Mouse (Mus musculus) kidney, embryonic 14.5 days (tissue): ENCODE measurements around the gene Cenps. TPM values are rescaled to one million over a fixed set of nuclear protein-coding genes. Genes with fewer than 3 reads are reported as not detected.
"Not testable (repeated sequence)": the region's sequence is repeated elsewhere in the genome, so short reads cannot be mapped to it uniquely, and the experiment has no call there.

ENCODE experiments used
- ATAC-seq: fragments of 200-750 bp; cut with Nextera tagmentation; 2 replicates; pipeline ENCODE4 v1.8.0; 2017; ENCODE audit warnings: moderate number of reproducible peaks, mild to moderate bottlenecking, moderate TSS enrichment, moderate library complexity; ENCODE audit not compliant: low FRiP score, low TSS enrichment
- H3K27ac ChIP-seq: fragments of 300-500 bp; sonication (generic); 2 replicates; pipeline ENCODE4 v1.5.1; 2014; ENCODE audit warnings: low read depth, mild to moderate bottlenecking, low read length, moderate library complexity, mixed read lengths
- H3K27me3 ChIP-seq: fragments of 300-500 bp; sonication (generic); 2 replicates; pipeline ENCODE4 v1.6.1; 2014; ENCODE audit warnings: mild to moderate bottlenecking, low read length; ENCODE audit not compliant: control insufficient read depth, insufficient read depth
- H3K36me3 ChIP-seq: fragments of 300-500 bp; sonication (generic); 2 replicates; pipeline ENCODE4 v1.6.1; 2014; ENCODE audit warnings: low read length, mixed read lengths; ENCODE audit not compliant: control insufficient read depth, insufficient read depth
- H3K4me1 ChIP-seq: fragments of 300-500 bp; sonication (generic); 2 replicates; pipeline ENCODE4 v1.6.1; 2014; ENCODE audit warnings: low read length, mixed read lengths; ENCODE audit not compliant: control insufficient read depth, insufficient read depth
- H3K4me2 ChIP-seq: fragments of 300-500 bp; sonication (generic); replicated peaks from 2 replicates; pipeline ENCODE4 v1.6.1; 2014; ENCODE audit warnings: low read depth, mild to moderate bottlenecking, low read length
- H3K4me3 ChIP-seq: fragments of 300-500 bp; sonication (generic); 2 replicates; pipeline ENCODE4 v1.5.1; 2014; ENCODE audit warnings: mild to moderate bottlenecking, low read length
- H3K9ac ChIP-seq: fragments of 300-500 bp; sonication (generic); 2 replicates; pipeline ENCODE4 v1.6.1; 2014; ENCODE audit warnings: low read depth, mild to moderate bottlenecking, low read length, moderate library complexity
- H3K9me3 ChIP-seq: fragments of 300-500 bp; sonication (generic); 2 replicates; pipeline ENCODE4 v1.6.1; 2016; ENCODE audit warnings: low read length; ENCODE audit not compliant: control insufficient read depth
- WGBS: fragments of 180-500 bp; shearing (Covaris S2); extraction: QIAGEN DNeasy Blood & Tissue Kit; methylation state at CpG from one replicate; pipeline ENCODE4 v1.1.7; 2014; 5-methylcytosine and 5-hydroxymethylcytosine counted together
- polyA plus RNA-seq: library from polyadenylated mRNA; unstranded; fragments of >200 nt; fragmentation: Nextera tagmentation; extraction: Ambion mirVana; gene quantifications from 2 replicates; pipeline ENCODE4 v1.2.1, GENCODE M21; 2014

The Cenps gene
- polyA plus RNA-seq, 1 experiment from 2014 or later, result 42.2 TPM

- Histone ChIP-seq H3K27ac (no peak overlapping the region), H3K4me3 (no peak overlapping the region), H3K4me1 (no peaks in the 10 kb centered on the region), H3K9ac (no peak overlapping the region), H3K36me3 (peaks cover 8% of the 10 kb centered on the region), H3K9me3 (no peaks in the 10 kb centered on the region), H3K27me3 (no peaks in the 10 kb centered on the region), H3K4me2 (no peak overlapping the region)
- 56% methylated on average over 5 of the region's 5 CpGs for WGBS
- no peak for ATAC-seq
Measured at GRCm38 (mm10) chr4:149123432-149123831, 14.0 kb downstream of the Cenps start.

- WGBS, result 90% methylated on average over 12 of the region's 12 CpGs
- H3K4me2 ChIP-seq, H3K9ac ChIP-seq, H3K9me3 ChIP-seq, H3K27me3 ChIP-seq, H3K36me3 ChIP-seq, H3K4me3 ChIP-seq, ATAC-seq, H3K4me1 ChIP-seq, H3K27ac ChIP-seq: not testable (repeated sequence)
Measured at GRCm38 (mm10) chr4:149119978-149120562, 17.4 kb downstream of the Cenps start.

DNA sequence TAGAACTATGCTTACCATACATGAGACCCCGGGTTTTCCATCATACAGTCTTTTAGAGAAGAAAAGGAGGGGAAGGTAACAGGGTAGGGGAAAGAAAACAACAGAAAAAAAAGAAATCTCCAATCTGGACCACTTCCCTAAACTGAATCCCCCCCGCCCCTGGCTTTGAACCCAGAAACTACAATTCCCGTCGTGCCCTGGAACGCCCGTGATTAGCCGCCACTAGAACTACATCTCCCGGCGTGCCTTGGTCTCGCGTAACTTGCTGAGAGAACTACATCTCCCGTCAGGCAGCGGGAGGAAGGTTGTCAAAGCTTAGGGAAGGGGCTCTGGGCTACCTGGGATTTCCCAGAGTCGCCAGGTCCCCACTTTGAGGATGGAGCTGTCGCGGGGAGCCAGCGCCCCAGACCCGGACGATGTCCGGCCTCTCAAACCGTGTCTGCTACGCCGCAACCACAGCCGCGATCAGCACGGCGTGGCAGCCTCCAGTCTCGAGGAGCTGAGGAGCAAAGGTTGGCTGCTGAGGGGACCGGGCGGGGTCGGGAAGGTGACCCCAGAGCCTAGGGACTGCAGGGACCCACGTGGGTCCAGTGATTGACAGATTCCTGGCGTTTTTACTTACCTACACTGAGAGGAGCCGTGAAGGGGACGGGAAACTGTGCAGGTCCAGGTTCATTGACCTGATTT lies 33.4 kb downstream of the Cenps start, which contains the start of gene Dffa:
Dffa (plus strand) TSS at position 272 of the 687 bp plus-strand sequence.
- Histone ChIP-seq H3K27me3 (no peaks in the 10 kb centered on the region), H3K27ac (no peak within 1 kb of the TSS), H3K4me2 (peak within 1 kb of the TSS; percentile 93), H3K4me1 (peaks cover 8% of the 10 kb centered on the region), H3K9ac (peak within 1 kb of the TSS; percentile 82), H3K9me3 (no peaks in the 10 kb centered on the region), H3K4me3 (peak within 1 kb of the TSS; percentile 87), H3K36me3 (peaks cover 6% of the 10 kb centered on the region)
- ATAC-seq, result peak; percentile 86
- WGBS, result under 1% methylated on average over 35 of the region's 35 CpGs

DNA sequence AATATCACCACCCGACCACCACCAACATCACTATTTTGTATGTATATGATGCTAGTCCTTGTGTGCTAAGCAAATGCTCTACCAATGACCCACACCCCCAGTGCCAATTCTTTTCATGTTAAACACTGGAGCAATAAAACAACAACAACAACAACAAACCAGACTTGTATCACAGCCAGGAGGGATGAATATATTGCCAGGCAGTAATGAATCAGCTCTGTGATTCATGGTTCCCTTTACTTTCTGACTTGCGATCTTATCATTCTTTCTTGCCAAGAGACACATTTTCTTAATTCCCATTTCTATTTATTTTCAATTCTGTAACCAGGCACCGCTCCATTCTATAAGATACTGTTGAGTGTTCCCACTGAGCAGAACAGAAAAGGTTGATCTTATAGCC lies 36.0 kb downstream of the Cenps start:
- Histone ChIP-seq H3K27ac (no peak overlapping the region), H3K4me3 (no peak overlapping the region), H3K36me3 (peaks cover 4% of the 10 kb centered on the region), H3K9me3 (no peaks in the 10 kb centered on the region), H3K4me1 (peaks cover 17% of the 10 kb centered on the region), H3K9ac (no peak overlapping the region), H3K27me3 (no peaks in the 10 kb centered on the region), H3K4me2 (no peak overlapping the region)
- no peak for ATAC-seq
- 82% methylated on average over 3 of the region's 3 CpGs for WGBS

DNA sequence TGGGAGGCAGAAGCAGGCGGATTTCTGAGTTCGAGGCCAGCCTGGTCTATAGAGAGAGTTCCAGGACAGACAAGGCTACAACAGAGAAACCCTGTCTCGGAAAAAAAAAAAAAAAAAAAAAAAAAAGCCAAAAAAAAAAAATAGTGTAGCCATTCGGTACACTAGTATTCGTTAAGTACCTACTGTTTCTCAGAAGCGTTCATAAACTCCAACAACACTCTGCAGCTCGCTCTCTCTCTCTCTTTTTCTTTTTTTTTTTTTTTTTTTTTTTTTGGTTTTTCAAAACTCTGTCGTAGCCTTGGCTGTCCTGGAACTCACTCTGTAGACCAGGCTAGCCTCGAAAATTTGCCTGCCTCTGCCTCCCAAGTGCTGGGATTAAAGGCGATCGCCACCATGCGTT lies 37.0 kb downstream of the Cenps start:
- peaks cover 17% of the 10 kb centered on the region for H3K4me1 ChIP-seq
- not testable (repeated sequence) for H3K9ac ChIP-seq, H3K4me2 ChIP-seq, H3K9me3 ChIP-seq, H3K27ac ChIP-seq, H3K4me3 ChIP-seq, H3K27me3 ChIP-seq, H3K36me3 ChIP-seq, ATAC-seq
- WGBS, result 87% methylated on average over 12 of the region's 12 CpGs

GRCm38 (mm10) chr4:149099369-149100017 lies 37.9 kb downstream of the Cenps start, which contains the start of gene Pex14:
Gene Pex14, minus strand, starts transcription at chr4:149099876.
- under 1% methylated on average over 42 of the region's 50 CpGs for WGBS
- H3K4me1 ChIP-seq, result peaks cover 11% of the 10 kb centered on the region
- no peaks in the 10 kb centered on the region for H3K9me3 ChIP-seq
- H3K4me2 ChIP-seq, result peak within 1 kb of the TSS; percentile 82
- H3K9ac ChIP-seq, result peak within 1 kb of the TSS; percentile 83
- 0 out of 2 replicates have a peak within 1 kb of the TSS, but pooled peaks have one; percentile 33 for H3K27ac ChIP-seq
- peak within 1 kb of the TSS; percentile 71 for H3K4me3 ChIP-seq
- H3K27me3 ChIP-seq, result no peaks in the 10 kb centered on the region
- peak; percentile 79 for ATAC-seq
- no peaks in the 10 kb centered on the region for H3K36me3 ChIP-seq

DNA sequence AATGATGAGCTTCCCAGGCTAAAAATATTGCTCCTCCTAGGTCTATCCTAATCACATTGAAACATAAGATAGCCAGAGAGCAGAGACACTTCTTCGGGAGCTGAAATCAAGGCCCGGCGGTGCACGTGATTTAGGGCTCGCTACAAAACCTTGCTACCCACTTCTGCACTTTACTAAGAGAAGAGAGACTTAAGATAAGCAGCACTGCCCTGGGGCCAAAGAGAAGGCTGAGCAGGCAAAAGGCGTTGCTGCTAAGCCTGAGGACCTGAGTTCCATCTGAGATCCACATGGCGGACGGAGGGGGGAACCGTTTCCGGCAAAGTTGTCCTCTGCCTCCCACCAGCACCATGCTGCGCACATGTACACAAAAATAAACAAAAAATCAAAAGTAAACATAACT lies 38.9 kb downstream of the Cenps start:
- peaks cover 9% of the 10 kb centered on the region; the same call in 1 of the 2 replicates for H3K4me1 ChIP-seq
- H3K4me3 ChIP-seq, result peak overlapping the region; percentile 71
- peak overlapping the region; percentile 33; the same call in 1 of the 2 replicates for H3K27ac ChIP-seq
- H3K36me3 ChIP-seq, result no peaks in the 10 kb centered on the region; the same call in 1 of the 2 replicates
- H3K4me2 ChIP-seq, result peak overlapping the region; percentile 82
- WGBS, result 12% methylated on average over 11 of the region's 11 CpGs
- peak overlapping the region; percentile 83 for H3K9ac ChIP-seq
- H3K27me3 ChIP-seq, result no peaks in the 10 kb centered on the region
- H3K9me3 ChIP-seq, result no peaks in the 10 kb centered on the region
- no peak for ATAC-seq

DNA sequence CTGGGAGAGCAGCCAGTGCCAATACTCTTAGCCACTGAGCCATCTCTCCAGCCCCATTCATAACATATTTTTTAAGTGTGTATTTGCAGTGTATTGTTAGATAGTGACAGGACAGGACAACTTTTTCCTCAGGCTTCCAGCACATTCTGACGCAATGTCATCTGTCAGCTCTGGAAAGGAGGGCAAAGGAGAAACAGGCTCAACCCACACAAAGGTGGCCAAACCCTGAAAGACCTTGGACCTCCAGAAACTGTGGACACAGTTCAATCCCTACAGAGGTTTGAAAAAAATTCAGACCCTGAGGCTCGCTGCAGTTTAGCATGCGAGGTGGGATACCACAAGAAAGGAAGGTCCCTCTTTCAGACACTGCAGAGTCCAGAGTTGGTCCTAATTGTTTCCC lies 39.5 kb downstream of the Cenps start:
- WGBS, result 81% methylated on average over 3 of the region's 3 CpGs
- peaks cover 9% of the 10 kb centered on the region; the same call in 1 of the 2 replicates for H3K4me1 ChIP-seq
- H3K4me2 ChIP-seq, result peak overlapping the region; percentile 82
- peak overlapping the region; percentile 71; the same call in 1 of the 2 replicates for H3K4me3 ChIP-seq
- H3K36me3 ChIP-seq, result no peaks in the 10 kb centered on the region; the same call in none of the 2 replicates
- no peaks in the 10 kb centered on the region for H3K9me3 ChIP-seq
- ATAC-seq, result no peak
- no peak overlapping the region for H3K27ac ChIP-seq
- no peaks in the 10 kb centered on the region for H3K27me3 ChIP-seq
- peak overlapping the region; percentile 83; the same call in 1 of the 2 replicates for H3K9ac ChIP-seq
